Mouse (Mus musculus) layer of hippocampus, adult 2 months (tissue): Measurements from ENCODE around the gene Zfp989. TPM values are rescaled to one million over a fixed set of nuclear protein-coding genes. Genes with fewer than 3 reads are reported as not detected.
"Not testable (repeated sequence)": the region's sequence is repeated elsewhere in the genome, so short reads cannot be mapped to it uniquely, and the experiment has no call there.

ENCODE experiments used
- DNase-seq, 2 experiments: peaks; one replicate each; pipeline ENCODE4 v3.0.0; 2022; ENCODE audit warnings: low spot score in 2 of 2
- H3K27ac ChIP-seq: fragments of 200-600 bp; 2 replicates; pipeline ENCODE4 v1.8.1; 2022
- H3K4me3 ChIP-seq: fragments of 200-600 bp; 2 replicates; pipeline ENCODE4 v1.8.1; 2022; ENCODE audit warnings: mild to moderate bottlenecking
- CTCF ChIP-seq: fragments of 200-600 bp; conservative IDR thresholded peaks from 2 replicates; pipeline ENCODE4 v1.8.1; 2022; ENCODE audit warnings: antibody characterized with exemption, mild to moderate bottlenecking, moderate library complexity
- long read RNA-seq, 2 experiments: library from polyadenylated mRNA; stranded (forward); transcript quantifications; one replicate each; pipeline ENCODE4 v2.0.0; 2021; ENCODE audit warnings: borderline mapping rate in 2 of 2
- total RNA-seq, 2 experiments: library from RNA; stranded (reverse); gene quantifications; 2 replicates each; pipeline ENCODE4 v1.2.3; 2021

Zfp989 gene
- total RNA-seq: not detected
- long read RNA-seq, experiment 1: 0 reads
- long read RNA-seq, experiment 2: 0 reads

- not testable (repeated sequence) for DNase-seq, H3K4me3 ChIP-seq, H3K27ac ChIP-seq
Measured at GRCm38 (mm10) chr4:146971757-146972156, at the start of gene Zfp989. Gene Zfp989 (plus strand): TSS chr4:146971976.

GRCm38 (mm10) chr4:146932311-146933082 lies 39.3 kb upstream of the Zfp989 start:
- TF ChIP-seq CTCF: no peak
- Histone ChIP-seq H3K27ac (no peak overlapping the region), H3K4me3 (no peak overlapping the region)
- DNase-seq: no peak

GRCm38 (mm10) chr4:146941691-146942090 lies 30.1 kb upstream of the Zfp989 start:
- H3K27ac ChIP-seq, H3K4me3 ChIP-seq, DNase-seq: not testable (repeated sequence)

GRCm38 (mm10) chr4:146976581-146976980 lies 4.8 kb downstream of the Zfp989 start:
- not testable (repeated sequence) for H3K4me3 ChIP-seq, DNase-seq, H3K27ac ChIP-seq

GRCm38 (mm10) chr4:147018400-147018799 lies 46.6 kb downstream of the Zfp989 start:
- not testable (repeated sequence) for H3K27ac ChIP-seq, H3K4me3 ChIP-seq, DNase-seq

- H3K4me3 ChIP-seq, H3K27ac ChIP-seq, DNase-seq: not testable (repeated sequence)
Measured at GRCm38 (mm10) chr4:147021550-147021949, 49.8 kb downstream of the Zfp989 start, which contains the start of gene Rex2. Gene Rex2 (plus strand): TSS chr4:147021850.

GRCm38 (mm10) chr4:147026374-147026773 lies 54.6 kb downstream of the Zfp989 start:
- DNase-seq: peak in 1 of 2 experiments; percentile 7
- not testable (repeated sequence) for H3K27ac ChIP-seq, H3K4me3 ChIP-seq

GRCm38 (mm10) chr4:147031308-147032036 lies 59.7 kb downstream of the Zfp989 start:
- DNase-seq, H3K4me3 ChIP-seq, H3K27ac ChIP-seq: not testable (repeated sequence)

Other genes with a start within 250 kb of the Zfp989 start
- not detected for gene Gm21411, start 62.4 kb upstream of the Zfp989 start, total RNA-seq
- gene Rex2, start 49.9 kb downstream of the Zfp989 start, total RNA-seq: not detected
- 1 to 10 TPM; 5.4 to 8.8 TPM for gene Zfp991, start 160.1 kb downstream of the Zfp989 start, total RNA-seq